Comparison of ENCODE assay signal across 30 mouse cellular contexts in genomic region chr15:78195096-78195880, GRCm38 (mm10). TPM values are rescaled to one million over a fixed set of nuclear protein-coding genes. Genes with fewer than 3 reads are reported as not detected.
DNase-seq lines count a peak whose midpoint lies in the region; ATAC-seq lines count a peak whose summit lies in the region.
"Had no signal": no experiment of that assay in that cellular context is flagged by ENCODE, and none has a peak within 500 bp of the region (broad histone marks: within the 10 kb centered on the region; RNA-seq: fewer than 3 reads in every experiment).

No protein-coding gene starts in this region.

- H3K36me3 ChIP-seq in intestine, embryonic 16.5 days (ENCODE audit: control insufficient read depth, insufficient read depth, low read length) = no peaks in the 10 kb centered on the region
- H3K36me3 ChIP-seq: embryonic facial prominence, embryonic 15.5 days; G1E; hindbrain, embryonic 12.5 days; limb, embryonic 10.5 days; liver, embryonic 15.5 days; midbrain, embryonic 15.5 days; neural tube, embryonic 13.5 days; stomach, embryonic 15.5 days had no signal

- H3K4me3 ChIP-seq in intestine, embryonic 16.5 days (ENCODE audit: low read length) = no peak overlapping the region
- H3K4me3 ChIP-seq: embryonic facial prominence, embryonic 15.5 days; hindbrain, embryonic 12.5 days; limb, embryonic 10.5 days; liver, embryonic 15.5 days; midbrain, embryonic 15.5 days; myocyte; neural tube, embryonic 13.5 days; stomach, embryonic 15.5 days had no signal

- no peaks in the 10 kb centered on the region for H3K4me1 ChIP-seq in intestine, embryonic 16.5 days (ENCODE audit: control insufficient read depth, insufficient read depth, low read length)
- H3K4me1 ChIP-seq: embryonic facial prominence, embryonic 15.5 days; hindbrain, embryonic 12.5 days; limb, embryonic 10.5 days; liver, embryonic 15.5 days; midbrain, embryonic 15.5 days; neural tube, embryonic 13.5 days; stomach, embryonic 15.5 days had no signal

- H3K27me3 ChIP-seq in intestine, embryonic 16.5 days (replicated peaks; ENCODE audit: control insufficient read depth, insufficient read depth, low read length) = no peaks in the 10 kb centered on the region; the same call in 1 of the 2 replicates
- H3K27me3 ChIP-seq: CH12.LX; embryonic facial prominence, embryonic 15.5 days; midbrain, embryonic 15.5 days had no signal

- peak; percentile 78 for DNase-seq in gastrocnemius, adult 18-20 months (ENCODE audit: low spot score)
- no peak for DNase-seq in gastrocnemius, postnatal 10 days
- DNase-seq in layer of hippocampus, adult 9-11 months = peak; percentile 16
- DNase-seq in layer of hippocampus, adult 8-10 months (ENCODE audit: low spot score in 2 of 2) = no peak
- peak; percentile 50 to 51 for DNase-seq in gastrocnemius, postnatal 36 days
- DNase-seq in skeletal muscle tissue, adult 2 months (ENCODE audit: low read depth, low spot score) = peak; percentile 91
- no peak for DNase-seq in testis, postnatal 10 days (ENCODE audit: low spot score)
- DNase-seq: adrenal gland, postnatal 36 days; B cell, adult 2 months; kidney, adult 2 months; liver; lung, postnatal 4 days; retina, postnatal 1 day; right cerebral cortex, postnatal 4 days had no signal

- no peak for ATAC-seq in intestine, embryonic 16.5 days
- ATAC-seq: forebrain, embryonic 14.5 days; midbrain, embryonic 15.5 days; Patski had no signal

- H3K9ac ChIP-seq in intestine, embryonic 16.5 days (ENCODE audit: low read depth, low read length) = no peak overlapping the region
- H3K9ac ChIP-seq: embryonic facial prominence, embryonic 15.5 days; hindbrain, embryonic 12.5 days; liver, embryonic 15.5 days; midbrain, embryonic 15.5 days; neural tube, embryonic 13.5 days; stomach, embryonic 15.5 days had no signal

- 78% methylated on average over 28 of the region's 28 CpGs for WGBS in intestine, embryonic 16.5 days

- no peak overlapping the region for H3K4me2 ChIP-seq in intestine, embryonic 16.5 days (ENCODE audit: low read depth, low read length)
- H3K4me2 ChIP-seq: embryonic facial prominence, embryonic 15.5 days; hindbrain, embryonic 12.5 days; liver, embryonic 15.5 days; midbrain, embryonic 15.5 days; neural tube, embryonic 13.5 days; stomach, embryonic 15.5 days had no signal

- no peaks in the 10 kb centered on the region for H3K9me3 ChIP-seq in intestine, embryonic 16.5 days (ENCODE audit: control insufficient read depth, low read length)
- H3K9me3 ChIP-seq: embryonic facial prominence, embryonic 15.5 days; G1E; hindbrain, embryonic 12.5 days; limb, embryonic 10.5 days; liver, embryonic 15.5 days; midbrain, embryonic 15.5 days; neural tube, embryonic 13.5 days; stomach, embryonic 15.5 days had no signal

- intact Hi-C loops in gastrocnemius, postnatal 36 days (cut with DNase I) = no loop called here

- H3K27ac ChIP-seq in intestine, embryonic 16.5 days (ENCODE audit: low read length) = no peak overlapping the region
- H3K27ac ChIP-seq: embryonic facial prominence, embryonic 15.5 days; hindbrain, embryonic 12.5 days; kidney, postnatal 0 days; limb, embryonic 10.5 days; liver, embryonic 15.5 days; midbrain, embryonic 15.5 days; neural tube, embryonic 13.5 days; stomach, embryonic 15.5 days had no signal

RNA-seq across cellular contexts. Expression of gene Pvalb, which starts 10.9 kb away (rescaled TPM):
- over 10,000 TPM; 13,440 to 14,162 TPM for total RNA-seq in gastrocnemius, adult 18-20 months (2021)
- total RNA-seq in gastrocnemius, postnatal 10 days (2021) = over 10,000 TPM; 11,172 to 13,407 TPM
- 10 to 100 TPM; 58.2 to 61.8 (median 60.5) TPM for total RNA-seq in layer of hippocampus, adult 8-10 months (2022)
- total RNA-seq in gastrocnemius, postnatal 36 days (2021) = over 10,000 TPM; 16,417 to 20,637 TPM
- polyA plus RNA-seq in intestine, embryonic 16.5 days (2015; fragmentation: Nextera tagmentation; extraction: Ambion mirVana) = not detected in 2 replicates
- total RNA-seq: adrenal gland, postnatal 36 days; common myeloid progenitor, adult 5-6 weeks; G1E; megakaryocyte-erythroid progenitor cell, adult 5-6 weeks had no signal
- polyA plus RNA-seq: embryonic facial prominence, embryonic 15.5 days; G1E; limb, embryonic 10.5 days; liver, embryonic 15.5 days; Patski had no signal

RNA-seq across cellular contexts. Expression of gene Ift27, which starts 21.4 kb away (rescaled TPM):
- total RNA-seq in gastrocnemius, adult 18-20 months (2021) = 10 to 100 TPM; 11.5 to 16.6 TPM
- total RNA-seq in gastrocnemius, postnatal 10 days (2021) = 10 to 100 TPM; 50.9 to 53.5 TPM
- 10 to 100 TPM; 20.4 to 29.8 (median 25.7) TPM for total RNA-seq in layer of hippocampus, adult 8-10 months (2022)
- total RNA-seq in gastrocnemius, postnatal 36 days (2021) = 10 to 100 TPM; 18.0 to 27.2 TPM
- 51.7 and 57.4 TPM in 2 replicates for polyA plus RNA-seq in intestine, embryonic 16.5 days (2015; fragmentation: Nextera tagmentation; extraction: Ambion mirVana)

RNA-seq across cellular contexts. Expression of gene Ncf4, which starts 49.3 kb away (rescaled TPM):
- total RNA-seq in gastrocnemius, adult 18-20 months (2021) = under 1 TPM; 0.50 to 1.00 TPM
- total RNA-seq in gastrocnemius, postnatal 10 days (2021) = 1 to 10 TPM in 1 of 2 experiments, under 1 TPM in 1; 0.96 to 2.1 TPM
- 1 to 10 TPM; 1.2 to 5.0 (median 1.7) TPM for total RNA-seq in layer of hippocampus, adult 8-10 months (2022)
- 1 to 10 TPM in 1 of 2 experiments, under 1 TPM in 1; 0.91 to 1.2 TPM for total RNA-seq in gastrocnemius, postnatal 36 days (2021)
- 4.2 and 5.6 TPM in 2 replicates for polyA plus RNA-seq in intestine, embryonic 16.5 days (2015; fragmentation: Nextera tagmentation; extraction: Ambion mirVana)

Comparison
In these comparisons a context has a peak if more than half of its experiments do, and no peak if none do; other contexts are left out.
1. DNase-seq: peak in gastrocnemius, adult 18-20 months (single experiment), layer of hippocampus, adult 9-11 months (single experiment), gastrocnemius, postnatal 36 days (2 of 2) and skeletal muscle tissue, adult 2 months (single experiment); none in gastrocnemius, postnatal 10 days (single experiment), layer of hippocampus, adult 8-10 months (0 of 2) and testis, postnatal 10 days (single experiment).
2. RNA of gene Pvalb, which starts 10.9 kb away (total RNA-seq): 16,417 to 20,637 TPM in gastrocnemius, postnatal 36 days, 13,440 to 14,162 TPM in gastrocnemius, adult 18-20 months and 11,172 to 13,407 TPM in gastrocnemius, postnatal 10 days; 58.2 to 61.8 TPM in layer of hippocampus, adult 8-10 months; every median in the first group is over 100 times any median in the second.